Mouse (Mus musculus): Measurements from ENCODE around the gene Col4a3. TPM values are rescaled to one million over a fixed set of nuclear protein-coding genes. Genes with fewer than 3 reads are reported as not detected.

Col4a3 gene
- polyA plus RNA-seq, 1 experiment: 0.16 TPM

DNA sequence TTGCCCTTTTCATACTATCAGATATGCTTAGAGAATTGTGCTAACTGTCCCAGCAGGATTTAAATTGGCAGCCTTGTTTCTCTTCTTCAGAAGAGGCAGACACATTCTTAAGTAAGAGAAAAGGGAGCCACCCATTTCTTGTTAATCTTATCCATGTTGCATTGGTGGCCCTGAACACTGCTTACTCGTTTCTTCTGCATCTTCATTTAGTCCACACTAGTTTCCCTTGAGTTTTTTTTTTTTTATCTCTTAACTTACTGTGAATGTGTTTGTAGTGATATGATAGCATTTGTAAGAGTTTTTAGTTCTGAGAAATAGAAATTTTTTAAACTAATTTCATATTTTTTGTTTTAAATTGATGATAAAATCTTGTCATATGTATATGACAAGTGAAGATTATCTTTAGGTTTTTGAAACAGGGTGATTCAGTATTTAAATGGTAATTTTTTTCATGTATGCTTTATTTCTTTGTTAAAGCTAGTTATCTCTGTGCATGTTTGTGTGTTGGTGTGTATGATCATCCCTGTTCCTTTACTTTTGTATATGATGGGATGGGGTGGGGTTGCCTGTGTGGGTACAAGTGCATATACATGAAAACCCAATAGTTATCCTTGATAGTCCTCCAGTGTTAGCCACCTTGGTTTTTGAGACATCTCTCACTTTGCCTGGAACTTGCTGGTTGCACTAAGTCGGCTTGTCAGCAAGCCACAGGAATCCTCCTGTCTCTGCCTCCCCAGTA, 161.2 kb downstream of the Col4a3 start:
- no peaks in the 10 kb centered on the region for H3K4me1 ChIP-seq (replicated peaks; ENCODE audit: control insufficient read depth, insufficient read depth, low read length)
- 94% methylated on average over 2 of the region's 2 CpGs for WGBS
- H3K4me3 ChIP-seq (ENCODE audit: control insufficient read depth, insufficient read depth, low read length): no peak overlapping the region
- H3K36me3 ChIP-seq (ENCODE audit: control insufficient read depth, insufficient read depth, low read length): peaks cover 14% of the 10 kb centered on the region
- H3K27me3 ChIP-seq (ENCODE audit: control insufficient read depth, insufficient read depth, low read length): no peaks in the 10 kb centered on the region
- H3K27ac ChIP-seq (ENCODE audit: control insufficient read depth, insufficient read depth, low read length): no peak overlapping the region
- TF ChIP-seq CTCF (IDR thresholded peaks at IDR 0.05; ENCODE audit: borderline replicate concordance, control insufficient read depth, extremely low read depth, insufficient read depth, low read length, poor library complexity): no peak
- no peak for TF ChIP-seq POLR2A (IDR thresholded peaks at IDR 0.05; ENCODE audit: control insufficient read depth, extremely low read depth, insufficient read depth, low read length, poor library complexity)
- no peak for DNase-seq

GRCm38 (mm10) chr1:82759520-82759919, 172.8 kb downstream of the Col4a3 start:
- peaks cover 6% of the 10 kb centered on the region; the same call in 1 of the 2 replicates for H3K36me3 ChIP-seq (ENCODE audit: control insufficient read depth, insufficient read depth, low read length)
- 100% methylated on average over 1 of the region's 1 CpGs for WGBS

DNA sequence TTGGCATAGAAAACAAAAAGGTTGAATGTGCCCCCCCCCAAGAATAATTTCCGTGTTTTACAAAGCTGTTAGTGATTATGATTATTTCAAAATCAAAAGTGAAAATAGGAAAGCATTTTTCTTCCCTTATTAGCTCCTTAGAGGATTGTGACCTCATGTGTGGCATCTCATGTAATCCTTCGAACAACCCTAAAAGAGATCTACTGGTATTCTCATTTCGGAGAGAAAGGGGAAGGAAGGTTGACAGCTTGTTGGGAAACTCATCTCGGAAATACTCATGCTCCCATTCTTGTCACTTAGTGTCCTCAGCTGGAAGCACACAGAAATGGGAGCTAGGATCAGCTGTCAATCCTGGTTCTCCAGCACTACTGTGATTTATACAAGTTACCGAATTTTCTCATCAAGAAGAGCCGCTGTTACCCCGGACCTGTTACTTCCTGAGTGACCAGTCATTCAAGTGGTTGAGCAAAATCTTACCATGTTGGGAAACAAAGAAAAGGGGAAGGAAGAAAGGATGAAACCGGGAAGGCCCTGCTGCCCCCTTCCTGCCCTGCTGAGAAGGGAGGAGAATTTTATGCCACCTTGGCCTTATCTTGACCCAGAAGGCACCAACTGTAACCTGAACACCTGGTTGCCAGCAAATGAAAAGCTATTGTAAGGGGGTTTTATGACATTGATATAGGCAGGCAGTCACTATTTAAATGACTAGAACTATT, 174.9 kb downstream of the Col4a3 start:
- Histone ChIP-seq H3K27ac (ENCODE audit: control insufficient read depth, insufficient read depth, low read length) (no peak overlapping the region), H3K4me3 (ENCODE audit: control insufficient read depth, insufficient read depth, low read length) (no peak overlapping the region), H3K27me3 (ENCODE audit: control insufficient read depth, insufficient read depth, low read length) (no peaks in the 10 kb centered on the region), H3K4me1 (replicated peaks; ENCODE audit: control insufficient read depth, insufficient read depth, low read length) (no peaks in the 10 kb centered on the region), H3K36me3 (ENCODE audit: control insufficient read depth, insufficient read depth, low read length) (no peaks in the 10 kb centered on the region)
- TF ChIP-seq POLR2A (IDR thresholded peaks at IDR 0.05; ENCODE audit: control insufficient read depth, extremely low read depth, insufficient read depth, low read length, poor library complexity) (no peak), CTCF (IDR thresholded peaks at IDR 0.05; ENCODE audit: borderline replicate concordance, control insufficient read depth, extremely low read depth, insufficient read depth, low read length, poor library complexity) (no peak)
- WGBS: 71% methylated on average over 8 of the region's 8 CpGs
- no peak for DNase-seq

More at GRCm38 (mm10) chr1:82759520-82759919, 172.8 kb downstream of the Col4a3 start:
- no peak overlapping the region for H3K27ac ChIP-seq (ENCODE audit: control insufficient read depth, insufficient read depth, low read length)
- peak; percentile 12 for DNase-seq
- TF ChIP-seq POLR2A (IDR thresholded peaks at IDR 0.05; ENCODE audit: control insufficient read depth, extremely low read depth, insufficient read depth, low read length, poor library complexity) (no peak), CTCF (IDR thresholded peaks at IDR 0.05; ENCODE audit: borderline replicate concordance, control insufficient read depth, extremely low read depth, insufficient read depth, low read length, poor library complexity) (no peak)
- H3K27me3 ChIP-seq (ENCODE audit: control insufficient read depth, insufficient read depth, low read length): no peaks in the 10 kb centered on the region
- H3K4me3 ChIP-seq (ENCODE audit: control insufficient read depth, insufficient read depth, low read length): no peak overlapping the region
- no peaks in the 10 kb centered on the region for H3K4me1 ChIP-seq (replicated peaks; ENCODE audit: control insufficient read depth, insufficient read depth, low read length)

- no peak for TF ChIP-seq POLR2A (IDR thresholded peaks at IDR 0.05; ENCODE audit: control insufficient read depth, extremely low read depth, insufficient read depth, low read length, poor library complexity)
- no peak for TF ChIP-seq CTCF (IDR thresholded peaks at IDR 0.05; ENCODE audit: borderline replicate concordance, control insufficient read depth, extremely low read depth, insufficient read depth, low read length, poor library complexity)
- no peak overlapping the region for H3K4me3 ChIP-seq (ENCODE audit: control insufficient read depth, insufficient read depth, low read length)
- no peaks in the 10 kb centered on the region for H3K27me3 ChIP-seq (ENCODE audit: control insufficient read depth, insufficient read depth, low read length)
- WGBS: 88% methylated on average over 1 of the region's 1 CpGs
- no peak overlapping the region for H3K27ac ChIP-seq (ENCODE audit: control insufficient read depth, insufficient read depth, low read length)
- H3K4me1 ChIP-seq (replicated peaks; ENCODE audit: control insufficient read depth, insufficient read depth, low read length): no peaks in the 10 kb centered on the region
- DNase-seq: no peak
- H3K36me3 ChIP-seq (ENCODE audit: control insufficient read depth, insufficient read depth, low read length): no peaks in the 10 kb centered on the region
These were observed 175.6 kb downstream of the Col4a3 start for GRCm38 (mm10) chr1:82762274-82762673.

DNA sequence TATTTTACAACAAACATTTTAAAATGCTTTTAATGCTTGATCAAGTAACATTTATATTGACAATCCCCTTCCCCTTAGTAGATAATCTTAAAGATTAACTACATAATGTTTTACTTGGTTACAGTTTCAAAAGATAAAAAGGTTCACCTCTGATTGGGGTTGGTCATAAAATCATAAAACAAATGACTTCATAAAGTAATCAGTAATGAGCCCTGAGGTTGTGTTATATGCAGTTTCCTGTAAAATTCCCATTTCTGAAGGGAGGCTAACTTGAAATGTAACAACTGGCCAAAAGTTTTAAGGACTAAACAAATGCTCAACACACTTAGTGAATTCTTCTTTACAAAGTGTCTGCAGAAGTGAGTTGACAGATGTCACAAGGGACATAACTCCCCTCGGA, 179.5 kb downstream of the Col4a3 start:
- 91% methylated on average over 1 of the region's 1 CpGs for WGBS
- Histone ChIP-seq H3K27me3 (ENCODE audit: control insufficient read depth, insufficient read depth, low read length) (no peaks in the 10 kb centered on the region), H3K4me1 (replicated peaks; ENCODE audit: control insufficient read depth, insufficient read depth, low read length) (no peaks in the 10 kb centered on the region), H3K4me3 (ENCODE audit: control insufficient read depth, insufficient read depth, low read length) (no peak overlapping the region), H3K36me3 (ENCODE audit: control insufficient read depth, insufficient read depth, low read length) (no peaks in the 10 kb centered on the region), H3K27ac (ENCODE audit: control insufficient read depth, insufficient read depth, low read length) (no peak overlapping the region)
- DNase-seq: no peak
- TF ChIP-seq CTCF (IDR thresholded peaks at IDR 0.05; ENCODE audit: borderline replicate concordance, control insufficient read depth, extremely low read depth, insufficient read depth, low read length, poor library complexity) (no peak), POLR2A (IDR thresholded peaks at IDR 0.05; ENCODE audit: control insufficient read depth, extremely low read depth, insufficient read depth, low read length, poor library complexity) (no peak)

GRCm38 (mm10) chr1:82766641-82767040, 179.9 kb downstream of the Col4a3 start:
- no peak overlapping the region for H3K27ac ChIP-seq (ENCODE audit: control insufficient read depth, insufficient read depth, low read length)
- no peak overlapping the region for H3K4me3 ChIP-seq (ENCODE audit: control insufficient read depth, insufficient read depth, low read length)
- DNase-seq: no peak
- H3K36me3 ChIP-seq (ENCODE audit: control insufficient read depth, insufficient read depth, low read length): no peaks in the 10 kb centered on the region
- no peaks in the 10 kb centered on the region for H3K4me1 ChIP-seq (replicated peaks; ENCODE audit: control insufficient read depth, insufficient read depth, low read length)
- H3K27me3 ChIP-seq (ENCODE audit: control insufficient read depth, insufficient read depth, low read length): no peaks in the 10 kb centered on the region
- no peak for TF ChIP-seq POLR2A (IDR thresholded peaks at IDR 0.05; ENCODE audit: control insufficient read depth, extremely low read depth, insufficient read depth, low read length, poor library complexity)
- no peak for TF ChIP-seq CTCF (IDR thresholded peaks at IDR 0.05; ENCODE audit: borderline replicate concordance, control insufficient read depth, extremely low read depth, insufficient read depth, low read length, poor library complexity)
- WGBS: 91% methylated on average over 4 of the region's 4 CpGs

All from thymus, adult 2 months (tissue).